Mouse (Mus musculus): ENCODE measurements around the gene AI481877.

- TF ChIP-seq CTCF (conservative IDR thresholded peaks at IDR 0.05; ENCODE audit: low read length), result no peak
- peak; percentile 63; the same call in 1 of the 2 replicates for TF ChIP-seq POU5F1 (IDR thresholded peaks at IDR 0.05; ENCODE audit: borderline replicate concordance, low read length)
- no peak; the same call in 1 of the 2 replicates for TF ChIP-seq NANOG (IDR thresholded peaks at IDR 0.05; ENCODE audit: borderline replicate concordance, low read length)
Observed at GRCm38 (mm10) chr4:59047222-59047621, 91.6 kb downstream of the AI481877 start.
